Mouse (Mus musculus): ENCODE measurements around the gene Tmem215. TPM values are rescaled to one million over a fixed set of nuclear protein-coding genes. Genes with fewer than 3 reads are reported as not detected.

Tmem215 gene
- total and polyA plus RNA-seq, 3 experiments = not detected

DNA sequence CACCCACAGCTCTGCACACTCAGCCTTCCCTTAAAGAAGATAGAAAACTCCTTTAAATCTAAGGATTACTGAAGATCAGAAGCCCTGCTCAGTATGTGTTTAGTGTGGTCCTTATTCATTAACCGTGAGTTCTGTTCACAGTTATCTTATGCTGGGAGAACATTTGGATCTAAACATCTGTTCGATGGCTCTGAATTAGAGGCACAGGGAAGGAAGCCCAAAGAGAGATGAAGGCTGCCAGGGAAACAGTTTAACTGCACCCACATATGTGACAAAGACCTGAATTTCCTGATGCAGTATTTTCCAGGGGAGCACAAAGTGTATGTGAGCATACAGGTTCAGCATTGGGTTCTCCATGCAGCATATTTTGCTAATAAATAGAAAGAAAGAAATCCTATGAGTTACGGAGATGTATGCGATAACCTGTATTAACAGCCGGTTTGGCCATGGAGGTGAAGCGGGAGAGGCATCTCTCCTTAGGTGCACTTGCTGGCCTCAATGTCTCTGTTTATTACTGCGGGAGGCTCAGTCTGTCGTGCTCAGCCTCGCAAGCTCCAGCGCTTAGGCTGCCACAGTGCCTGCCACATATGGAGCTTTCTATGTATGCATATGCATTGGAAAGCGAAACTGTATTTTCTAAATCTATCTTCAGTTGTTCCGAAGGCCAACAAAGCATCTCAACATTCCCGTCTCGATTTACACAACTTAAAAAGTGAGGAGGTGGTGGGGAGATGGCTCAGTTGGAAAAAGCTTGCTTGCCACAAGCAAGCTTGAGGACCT is 46.8 kb downstream of the Tmem215 start:
- H3K9ac ChIP-seq (ENCODE audit: control insufficient read depth, low read depth, low read length, poor library complexity, severe bottlenecking) = no peak overlapping the region

More for the DNA sequence above, 46.8 kb downstream of the Tmem215 start:
- Histone ChIP-seq H3K4me3 (ENCODE audit: control insufficient read depth in 1 of 2, insufficient read depth in 1 of 2, low read depth in 2 of 2, low read length in 2 of 2) (no peak overlapping the region), H3K79me2 (ENCODE audit: control insufficient read depth, insufficient read depth, low read length, poor library complexity) (no peaks in the 10 kb centered on the region), H3K4me1 (ENCODE audit: control insufficient read depth in 1 of 2, insufficient read depth in 2 of 2, low read length in 2 of 2) (no peaks in the 10 kb centered on the region), H3K27me3 (ENCODE audit: control insufficient read depth in 1 of 2, insufficient read depth in 2 of 2, low read length in 2 of 2) (no peaks in the 10 kb centered on the region; a peak in 1 of 4 replicates), H3K36me3 (ENCODE audit: control insufficient read depth in 1 of 2, insufficient read depth in 2 of 2, low read length in 2 of 2) (no peaks in the 10 kb centered on the region), H3K9me3 (replicated peaks; ENCODE audit: insufficient read depth, low read length) (no peaks in the 10 kb centered on the region), H3K27ac (ENCODE audit: control insufficient read depth, low read depth, low read length) (no peak overlapping the region)
- DNase-seq (ENCODE audit: low read depth, low spot score) = no peak
- no peak for TF ChIP-seq ETS1 (IDR thresholded peaks at IDR 0.05; ENCODE audit: low read depth, low read length)
- no peak for TF ChIP-seq MXI1 (IDR thresholded peaks at IDR 0.05; ENCODE audit: low read depth, low read length)
- no peak for TF ChIP-seq POLR2AphosphoS2 (IDR thresholded peaks at IDR 0.05; ENCODE audit: low read length)
- TF ChIP-seq POLR2AphosphoS5 (IDR thresholded peaks at IDR 0.05; ENCODE audit: borderline replicate concordance, low read depth, low read length) = no peak
- no peak for TF ChIP-seq JUND (IDR thresholded peaks at IDR 0.05; ENCODE audit: low read depth, low read length)
- no peak for TF ChIP-seq USF2 (IDR thresholded peaks at IDR 0.05; ENCODE audit: borderline replicate concordance in 1 of 2, insufficient read depth in 1 of 2, low read depth in 1 of 2, low read length in 2 of 2)
- no peak for TF ChIP-seq EP300 (IDR thresholded peaks at IDR 0.05; ENCODE audit: low read depth in 1 of 2, low read length in 2 of 2)
- TF ChIP-seq UBTF (IDR thresholded peaks at IDR 0.05; ENCODE audit: borderline replicate concordance, insufficient read depth, low read depth, low read length) = no peak
- TF ChIP-seq E2F4 (IDR thresholded peaks at IDR 0.05; ENCODE audit: borderline replicate concordance, low read depth, low read length) = no peak
- no peak for TF ChIP-seq CHD2 (IDR thresholded peaks at IDR 0.05; ENCODE audit: low read length)
- TF ChIP-seq ZKSCAN1 (IDR thresholded peaks at IDR 0.05; ENCODE audit: low read depth, low read length) = no peak
- no peak for TF ChIP-seq ELF1 (IDR thresholded peaks at IDR 0.05; ENCODE audit: low read depth, low read length)
- no peak for TF ChIP-seq RAD21 (IDR thresholded peaks at IDR 0.05; ENCODE audit: low read depth, low read length)

Other genes with a start within 250 kb of the Tmem215 start
- 0.26 and 0.58 TPM in 2 replicates for gene Ddx58, start 232.4 kb upstream of the Tmem215 start, total RNA-seq (2012; rRNA removed)
- 1 to 10 TPM in 1 of 2 experiments, not detected in 1; 1.0 TPM for gene Ddx58, start 232.4 kb upstream of the Tmem215 start, polyA plus RNA-seq (2012; ENCODE audit: insufficient read depth in 1 of 2, insufficient read length in 2 of 2, low read depth in 1 of 2, low replicate concordance in 2 of 2, missing spikeins in 1 of 2)
- gene Smim27, start 202.6 kb upstream of the Tmem215 start, total RNA-seq (2012; rRNA removed) = 5.7 and 7.3 TPM in 2 replicates
- 10 to 100 TPM in 1 of 2 experiments, not detected in 1; 12.1 TPM for gene Smim27, start 202.6 kb upstream of the Tmem215 start, polyA plus RNA-seq (2012; ENCODE audit: insufficient read depth in 1 of 2, insufficient read length in 2 of 2, low read depth in 1 of 2, low replicate concordance in 2 of 2, missing spikeins in 1 of 2)
- gene Topors, start 202.3 kb upstream of the Tmem215 start, total RNA-seq (2012; rRNA removed) = 36.2 and 38.3 TPM in 2 replicates
- gene Topors, start 202.3 kb upstream of the Tmem215 start, polyA plus RNA-seq (2012; ENCODE audit: insufficient read depth in 1 of 2, insufficient read length in 2 of 2, low read depth in 1 of 2, low replicate concordance in 2 of 2, missing spikeins in 1 of 2) = 10 to 100 TPM; 32.0 to 62.7 TPM
- gene Ndufb6, start 192.8 kb upstream of the Tmem215 start, total RNA-seq (2012; rRNA removed) = 225 and 229 TPM in 2 replicates
- gene Ndufb6, start 192.8 kb upstream of the Tmem215 start, polyA plus RNA-seq (2012; ENCODE audit: insufficient read depth in 1 of 2, insufficient read length in 2 of 2, low read depth in 1 of 2, low replicate concordance in 2 of 2, missing spikeins in 1 of 2) = 100 to 1,000 TPM in 1 of 2 experiments, not detected in 1; 146 TPM
- 15.6 and 19.8 TPM in 2 replicates for gene Aptx, start 231.0 kb downstream of the Tmem215 start, total RNA-seq (2012; rRNA removed)
- 10 to 100 TPM in 1 of 2 experiments, not detected in 1; 18.8 TPM for gene Aptx, start 231.0 kb downstream of the Tmem215 start, polyA plus RNA-seq (2012; ENCODE audit: insufficient read depth in 1 of 2, insufficient read length in 2 of 2, low read depth in 1 of 2, low replicate concordance in 2 of 2, missing spikeins in 1 of 2)
- 108 and 115 TPM in 2 replicates for gene Dnaja1, start 250.0 kb downstream of the Tmem215 start, total RNA-seq (2012; rRNA removed)
- gene Dnaja1, start 250.0 kb downstream of the Tmem215 start, polyA plus RNA-seq (2012; ENCODE audit: insufficient read depth in 1 of 2, insufficient read length in 2 of 2, low read depth in 1 of 2, low replicate concordance in 2 of 2, missing spikeins in 1 of 2) = 100 to 1,000 TPM; 355 to 482 TPM